Mouse (Mus musculus) liver, embryonic 14.5 days (tissue): Measurements from ENCODE around the gene Kif24.

ENCODE experiments used
- CTCF ChIP-seq: IDR thresholded peaks from 2 replicates; pipeline ENCODE4 v1.5.1; 2016; ENCODE audit warnings: antibody characterized with exemption, low read depth, control low read depth
- EP300 ChIP-seq: IDR thresholded peaks from 2 replicates; pipeline ENCODE4 v1.6.1; 2016; ENCODE audit warnings: antibody characterized with exemption, low read depth

GRCm38 (mm10) chr4:41416966-41417365 is 47.7 kb downstream of the Kif24 start:
- TF ChIP-seq CTCF (no peak), EP300 (no peak)
